Mouse (Mus musculus): ENCODE measurements around the gene Polr2e. TPM values are rescaled to one million over a fixed set of nuclear protein-coding genes. Genes with fewer than 3 reads are reported as not detected.

The Polr2e gene
- polyA plus RNA-seq, 1 experiment from 2014 or later: 132 TPM

DNA sequence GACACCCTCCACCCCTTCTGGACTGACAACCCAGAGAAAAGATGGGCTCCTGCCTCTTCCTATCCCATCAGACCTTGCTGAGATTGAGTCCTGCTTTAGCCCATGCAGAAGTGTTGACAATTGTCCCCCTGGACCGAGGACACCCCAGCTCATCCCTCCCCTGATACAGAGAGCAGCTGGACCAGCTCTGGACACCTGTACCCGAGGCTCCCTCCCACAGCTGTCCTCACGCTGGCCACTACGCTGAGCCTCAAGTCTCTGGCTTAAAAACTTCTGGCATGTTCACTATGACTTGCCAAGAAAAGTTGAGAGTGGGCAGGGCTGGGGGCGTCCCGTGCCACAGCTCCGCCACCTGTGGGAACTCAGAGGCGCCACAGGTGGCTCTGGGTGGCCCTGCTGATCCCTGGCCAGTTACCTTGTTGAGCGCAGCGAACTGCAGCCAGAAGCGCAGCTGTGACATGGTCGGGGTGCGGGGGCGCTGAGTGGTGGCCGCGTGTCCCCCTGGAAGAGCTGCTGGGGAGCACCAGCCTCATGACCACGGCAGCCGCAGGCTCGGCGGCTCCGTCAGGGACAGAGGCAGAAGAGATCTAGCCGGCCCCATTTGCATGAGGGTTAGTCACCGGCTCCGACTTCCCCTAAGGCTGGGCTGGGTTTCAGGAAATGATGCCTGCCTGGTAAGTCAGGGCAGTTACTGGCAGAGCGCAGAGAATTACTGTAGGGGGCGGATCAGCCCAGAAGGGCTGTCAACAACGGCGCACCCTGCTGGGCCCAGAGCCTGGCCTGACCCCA, 35.4 kb upstream of the Polr2e start:
- Histone ChIP-seq H3K36me3 (replicated peaks) (no peaks in the 10 kb centered on the region; the same call in 1 of the 2 replicates), H3K4me2 (no peak overlapping the region)

DNA sequence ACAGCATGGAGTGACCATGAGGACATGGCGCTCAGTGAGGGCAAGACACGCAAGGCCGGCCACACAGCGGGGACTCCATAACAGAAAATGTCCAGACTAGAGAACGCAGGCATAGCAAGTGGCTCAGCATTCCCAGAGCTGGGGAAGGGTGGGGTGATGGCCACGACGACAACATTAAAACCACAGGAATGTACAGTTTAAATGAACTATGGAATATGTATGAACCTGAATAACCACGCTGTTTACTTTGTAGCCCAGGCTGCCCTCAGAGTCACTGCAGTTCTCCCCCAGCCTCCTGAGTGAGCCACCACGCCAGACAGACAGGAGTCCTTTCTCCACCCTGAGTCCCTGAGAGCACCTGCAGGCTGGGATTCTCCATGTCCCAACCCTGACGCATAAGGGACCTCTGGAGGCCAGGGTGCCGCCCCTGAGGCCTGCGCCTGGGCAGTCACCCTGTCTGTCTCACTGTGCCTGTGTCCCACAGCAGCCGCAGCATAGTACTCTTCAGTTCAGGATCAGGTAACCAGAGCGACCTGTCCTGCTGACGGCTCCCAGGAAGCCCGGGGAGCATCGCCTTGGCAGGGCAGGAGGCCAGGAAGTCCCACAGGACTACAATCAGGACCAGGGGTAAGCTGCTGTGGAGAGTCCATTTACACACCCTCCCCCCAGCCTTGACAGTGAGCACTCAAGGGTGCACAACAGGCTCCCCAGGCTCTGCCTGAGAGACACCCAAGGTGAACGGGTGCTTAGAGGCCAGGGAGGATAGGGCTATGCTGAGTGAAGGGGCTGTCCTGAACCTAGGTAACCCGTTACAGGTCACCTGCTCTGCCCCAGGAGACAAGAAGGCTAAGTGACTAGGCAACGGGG, 33.3 kb upstream of the Polr2e start:
- WGBS: 82% methylated on average over 20 of the region's 20 CpGs
- H3K9ac ChIP-seq: no peak overlapping the region
- H3K9me3 ChIP-seq: no peaks in the 10 kb centered on the region
- no peak overlapping the region for H3K4me2 ChIP-seq
- H3K36me3 ChIP-seq (replicated peaks): no peaks in the 10 kb centered on the region
- H3K4me1 ChIP-seq: 0 out of 2 replicates have a peak, but pooled peaks cover 2% of the 10 kb centered on the region
- no peaks in the 10 kb centered on the region for H3K27me3 ChIP-seq (replicated peaks)
- no peak for ATAC-seq (replicated peaks)
- H3K4me3 ChIP-seq: no peak overlapping the region
- no peak overlapping the region for H3K27ac ChIP-seq

More for the DNA sequence above, 35.4 kb upstream of the Polr2e start:
- Histone ChIP-seq H3K9ac (no peak overlapping the region), H3K27ac (no peak overlapping the region), H3K27me3 (replicated peaks) (no peaks in the 10 kb centered on the region), H3K4me1 (0 out of 2 replicates have a peak, but pooled peaks cover 2% of the 10 kb centered on the region), H3K9me3 (no peaks in the 10 kb centered on the region), H3K4me3 (no peak overlapping the region)
- ATAC-seq (replicated peaks): no peak
- WGBS: 24% methylated on average over 28 of the region's 28 CpGs

DNA sequence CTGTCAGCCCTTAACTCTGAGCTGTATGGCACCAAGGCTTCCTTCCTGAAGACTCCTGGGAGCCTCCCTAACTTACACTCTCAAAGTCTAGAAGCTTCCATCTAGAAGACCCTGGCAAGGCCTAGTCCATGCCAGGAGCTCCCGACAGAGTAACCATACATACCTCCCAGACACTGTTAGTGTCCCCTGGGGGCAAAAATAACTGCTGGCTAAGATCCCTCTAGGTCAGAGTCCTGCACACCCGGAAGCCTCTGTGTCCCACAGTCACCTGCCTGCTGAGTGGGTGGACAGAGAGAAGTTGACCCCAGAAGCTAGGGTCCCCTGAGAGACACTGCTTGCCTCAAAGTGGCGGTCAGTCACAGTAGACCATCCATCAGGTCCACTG, 31.9 kb upstream of the Polr2e start:
- Histone ChIP-seq H3K36me3 (replicated peaks) (no peaks in the 10 kb centered on the region), H3K27ac (peak overlapping the region; percentile 5; the same call in 1 of the 2 replicates), H3K4me1 (0 out of 2 replicates have a peak, but pooled peaks cover 2% of the 10 kb centered on the region), H3K9me3 (no peaks in the 10 kb centered on the region), H3K4me3 (no peak overlapping the region), H3K27me3 (replicated peaks) (no peaks in the 10 kb centered on the region), H3K4me2 (no peak overlapping the region), H3K9ac (no peak overlapping the region)
- no peak for ATAC-seq (replicated peaks)
- WGBS: 87% methylated on average over 3 of the region's 3 CpGs

DNA sequence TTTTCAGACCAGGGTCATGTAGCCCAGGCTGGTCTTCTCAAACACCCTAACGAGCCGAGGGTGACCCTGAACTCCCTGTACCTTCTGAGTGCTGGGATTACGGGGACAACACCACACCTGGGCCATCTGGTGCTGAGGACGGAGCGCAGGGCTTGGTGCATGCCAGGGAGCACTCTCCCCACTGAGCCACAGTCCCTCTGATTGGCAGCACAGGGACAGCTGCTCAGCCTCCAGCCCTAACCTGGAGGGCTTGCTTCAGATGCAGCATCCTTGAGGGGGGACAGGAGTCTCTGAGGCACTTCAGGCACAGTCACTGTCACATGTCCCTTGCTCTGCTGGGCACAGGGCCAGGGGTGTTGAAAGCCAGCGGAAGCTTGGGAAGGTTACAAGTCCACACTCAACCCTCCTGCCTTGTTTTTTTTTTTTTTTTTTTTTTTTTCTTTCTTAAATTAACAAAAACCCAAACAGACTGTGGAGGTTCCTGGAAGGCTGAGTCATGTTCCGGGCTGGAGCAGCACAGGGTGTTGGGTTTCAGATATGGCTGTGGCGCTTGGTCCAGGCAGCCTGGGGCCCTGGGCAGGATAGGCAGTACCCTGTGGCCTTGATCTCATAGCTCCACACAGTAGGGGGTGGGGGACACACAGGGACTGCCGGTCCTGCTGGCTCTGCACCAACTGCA, 31.4 kb upstream of the Polr2e start:
- WGBS: 75% methylated on average over 9 of the region's 9 CpGs
- no peaks in the 10 kb centered on the region for H3K36me3 ChIP-seq (replicated peaks)
- no peak overlapping the region for H3K4me2 ChIP-seq
- 0 out of 2 replicates have a peak, but pooled peaks cover 2% of the 10 kb centered on the region for H3K4me1 ChIP-seq
- no peak for ATAC-seq (replicated peaks)
- no peak overlapping the region for H3K9ac ChIP-seq
- no peaks in the 10 kb centered on the region for H3K27me3 ChIP-seq (replicated peaks)
- no peaks in the 10 kb centered on the region for H3K9me3 ChIP-seq
- H3K4me3 ChIP-seq: no peak overlapping the region
- peak overlapping the region; percentile 5; the same call in 1 of the 2 replicates for H3K27ac ChIP-seq

DNA sequence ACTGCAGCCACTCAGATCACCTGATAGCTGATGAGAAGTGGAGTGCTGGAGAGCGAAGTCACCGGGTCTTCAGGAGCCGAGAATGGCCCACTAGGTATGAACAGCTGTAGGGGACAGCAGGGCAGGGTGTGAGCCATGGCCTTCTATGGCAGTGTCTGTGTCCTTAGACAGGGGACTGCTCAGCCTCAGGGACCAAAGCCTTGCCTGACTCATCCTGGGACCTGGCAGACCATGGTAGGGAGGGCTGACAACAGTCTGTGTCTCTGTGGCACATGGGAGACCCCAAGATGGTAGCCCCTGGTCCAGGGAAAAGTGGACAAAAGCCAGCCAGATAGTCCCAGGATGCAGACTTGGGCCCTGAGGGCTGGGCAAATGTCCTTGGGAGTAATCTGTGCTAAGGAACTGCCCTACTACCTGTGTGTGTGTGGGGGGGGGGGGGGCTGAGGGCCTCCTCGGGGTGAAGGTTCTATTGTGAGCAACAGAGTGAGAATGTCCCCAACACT, 30.4 kb upstream of the Polr2e start:
- H3K4me2 ChIP-seq: no peak overlapping the region
- no peak overlapping the region for H3K27ac ChIP-seq
- H3K4me1 ChIP-seq: 0 out of 2 replicates have a peak, but pooled peaks cover 2% of the 10 kb centered on the region
- H3K4me3 ChIP-seq: no peak overlapping the region
- H3K27me3 ChIP-seq (replicated peaks): no peaks in the 10 kb centered on the region
- no peak overlapping the region for H3K9ac ChIP-seq
- ATAC-seq (replicated peaks): no peak
- WGBS: 96% methylated on average over 4 of the region's 4 CpGs
- no peaks in the 10 kb centered on the region for H3K9me3 ChIP-seq
- H3K36me3 ChIP-seq (replicated peaks): no peaks in the 10 kb centered on the region

DNA sequence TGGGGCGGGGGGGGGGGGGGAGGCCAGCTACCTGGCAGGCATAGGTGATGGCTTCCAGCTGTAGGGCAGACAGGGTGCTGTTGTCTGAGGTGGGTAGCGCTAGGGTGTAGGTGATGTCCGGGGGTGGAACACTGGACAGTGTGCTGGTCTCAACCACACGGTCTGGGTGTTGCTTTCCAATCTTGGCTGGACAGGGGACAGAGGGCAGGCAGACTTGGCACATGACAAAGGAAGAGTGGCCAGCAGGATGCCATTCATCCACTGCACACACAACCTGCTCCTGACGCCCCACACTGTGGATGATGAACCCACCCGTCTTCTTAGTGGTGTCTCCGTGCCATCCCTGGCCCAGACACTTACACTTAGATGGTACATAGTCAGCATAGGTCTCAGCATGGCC, 29.7 kb upstream of the Polr2e start:
- 84% methylated on average over 6 of the region's 7 CpGs for WGBS
- Histone ChIP-seq H3K27me3 (replicated peaks) (no peaks in the 10 kb centered on the region), H3K4me1 (0 out of 2 replicates have a peak, but pooled peaks cover 2% of the 10 kb centered on the region), H3K4me3 (no peak overlapping the region), H3K9me3 (no peaks in the 10 kb centered on the region), H3K27ac (no peak overlapping the region), H3K9ac (no peak overlapping the region), H3K4me2 (no peak overlapping the region), H3K36me3 (replicated peaks) (no peaks in the 10 kb centered on the region)
- no peak for ATAC-seq (replicated peaks)

DNA sequence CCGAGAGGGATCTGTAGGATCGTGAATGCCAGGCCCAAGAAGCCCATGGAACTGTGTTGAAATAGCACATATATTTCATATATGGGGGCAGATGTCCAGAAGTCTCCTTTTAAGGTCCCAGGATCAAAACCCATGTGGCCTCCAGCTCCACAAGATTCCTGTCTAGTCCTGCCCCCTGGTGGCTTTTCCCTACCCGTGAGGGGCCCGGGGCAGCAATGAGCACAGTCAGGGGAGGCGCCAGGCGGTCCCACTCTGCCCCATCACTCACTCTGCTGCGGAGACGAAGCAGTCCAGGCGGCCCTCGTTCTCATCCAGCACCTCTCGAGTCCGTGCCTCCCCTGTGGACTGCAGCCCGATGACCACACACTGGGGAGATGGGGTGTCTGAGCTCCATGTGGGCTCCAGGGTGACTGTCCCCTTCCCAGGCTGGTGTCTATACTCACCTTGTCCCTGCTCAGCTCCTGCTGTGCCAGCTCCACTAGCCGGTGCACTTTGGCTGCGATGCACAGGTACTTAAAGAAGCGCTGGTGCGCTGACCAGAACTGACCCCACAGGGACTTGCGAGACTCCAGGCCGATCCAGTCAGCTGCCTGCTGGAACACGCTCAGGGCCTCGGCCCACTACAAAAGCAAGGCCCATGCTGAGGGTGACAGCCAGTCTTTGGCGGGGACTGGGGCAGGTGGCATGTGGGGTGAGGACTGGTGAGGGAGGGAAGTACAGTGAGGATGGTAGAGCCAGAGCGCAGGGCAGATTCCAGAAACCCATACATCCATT, 24.5 kb upstream of the Polr2e start:
- no peaks in the 10 kb centered on the region for H3K9me3 ChIP-seq
- no peaks in the 10 kb centered on the region for H3K4me1 ChIP-seq
- 0 out of 2 replicates have a peak, but pooled peaks cover 7% of the 10 kb centered on the region for H3K36me3 ChIP-seq (replicated peaks)
- H3K4me2 ChIP-seq: no peak overlapping the region
- no peak overlapping the region for H3K4me3 ChIP-seq
- no peak overlapping the region for H3K9ac ChIP-seq
- ATAC-seq (replicated peaks): no peak
- no peak overlapping the region for H3K27ac ChIP-seq
- H3K27me3 ChIP-seq (replicated peaks): no peaks in the 10 kb centered on the region
- 77% methylated on average over 23 of the region's 23 CpGs for WGBS

DNA sequence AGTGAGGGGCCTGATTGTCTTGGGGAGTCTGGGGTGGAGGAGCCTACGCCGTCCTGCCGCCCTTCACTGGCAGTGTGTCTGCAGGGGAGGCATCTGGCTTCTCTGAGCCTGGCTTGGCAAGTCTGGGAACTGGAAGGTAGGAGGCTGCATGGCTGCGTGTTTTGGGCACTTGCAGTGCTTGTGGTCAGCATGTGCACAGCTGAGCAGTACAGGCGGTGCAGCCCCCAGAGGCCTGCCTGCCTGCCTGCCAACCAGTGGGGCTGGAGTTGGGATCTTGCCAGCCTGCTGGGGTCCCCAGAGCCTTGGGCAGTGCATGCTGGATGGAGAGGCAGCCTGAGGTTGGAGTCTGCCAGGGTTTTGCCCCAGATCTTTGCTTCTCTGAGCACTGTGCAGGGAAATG, 23.5 kb upstream of the Polr2e start:
- 0 out of 2 replicates have a peak, but pooled peaks cover 7% of the 10 kb centered on the region for H3K36me3 ChIP-seq (replicated peaks)
- 80% methylated on average over 5 of the region's 5 CpGs for WGBS
- ATAC-seq (replicated peaks): no peak
- no peak overlapping the region for H3K9ac ChIP-seq
- no peak overlapping the region for H3K27ac ChIP-seq
- H3K9me3 ChIP-seq: no peaks in the 10 kb centered on the region
- no peak overlapping the region for H3K4me2 ChIP-seq
- H3K4me3 ChIP-seq: no peak overlapping the region
- no peaks in the 10 kb centered on the region for H3K4me1 ChIP-seq
- H3K27me3 ChIP-seq (replicated peaks): no peaks in the 10 kb centered on the region

DNA sequence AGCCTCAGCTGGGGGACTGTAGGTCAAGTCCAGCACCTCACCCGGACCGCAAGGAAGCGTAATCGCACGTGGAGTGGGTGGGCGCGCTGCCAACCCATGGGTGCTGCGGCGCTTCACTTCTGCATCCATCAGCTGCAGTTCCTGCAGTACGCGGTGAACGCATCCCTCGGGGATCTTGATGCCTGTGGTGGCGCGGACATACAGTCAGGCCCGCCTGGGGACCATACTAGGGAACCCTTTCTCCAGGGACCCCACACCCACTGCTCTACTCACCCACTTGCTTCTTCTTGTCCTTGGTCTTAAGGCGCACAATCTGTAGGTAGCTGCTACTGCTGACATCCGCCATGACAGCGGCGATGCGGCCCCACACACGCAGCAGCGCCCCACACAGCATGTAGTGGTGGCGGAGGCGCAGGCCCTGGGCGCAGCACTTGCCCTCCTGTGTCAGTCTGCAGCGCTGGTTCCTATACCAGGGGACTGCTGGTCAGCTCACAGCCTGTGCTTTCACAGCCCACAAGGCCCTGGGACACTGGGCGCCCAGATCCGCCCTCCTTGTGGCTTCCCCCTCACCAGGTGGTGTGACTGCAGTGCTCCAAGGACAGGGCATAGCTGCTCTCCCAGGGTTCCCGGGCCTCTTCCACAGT, 18.2 kb upstream of the Polr2e start:
- H3K9ac ChIP-seq: no peak overlapping the region

DNA sequence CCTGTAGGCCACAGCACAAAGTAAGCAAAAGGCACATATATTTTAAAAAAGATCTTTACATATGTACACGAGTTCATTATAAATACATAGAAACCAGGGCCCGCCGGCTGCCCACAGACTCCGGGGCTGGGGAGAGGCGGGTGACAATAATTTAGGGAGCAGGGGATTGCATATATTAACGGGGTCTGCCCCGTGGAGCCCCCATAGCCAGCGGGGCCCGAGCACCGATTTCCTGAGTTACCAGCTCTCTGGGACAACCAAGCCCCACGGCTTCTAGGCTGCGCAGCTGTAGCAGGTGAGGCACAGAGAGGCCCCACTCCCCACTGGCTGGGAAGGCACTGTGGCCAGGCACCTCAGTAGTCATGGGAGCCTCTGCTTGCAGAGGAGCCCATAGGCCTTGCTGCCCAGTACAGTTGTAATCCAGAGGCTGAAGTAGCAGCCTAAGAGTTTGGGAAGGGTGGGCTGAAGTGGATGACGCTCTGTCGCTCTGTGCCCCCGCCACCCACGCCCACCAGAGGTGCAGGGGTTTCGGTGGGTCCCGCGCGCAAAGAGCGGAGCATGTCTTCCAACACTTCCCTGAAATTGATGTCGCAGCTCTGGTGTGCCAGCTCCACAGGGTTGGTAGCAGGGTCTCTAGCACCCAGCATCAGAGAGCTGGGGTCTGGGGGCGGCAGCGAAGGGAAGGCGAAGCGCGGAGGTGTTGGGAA, 17.5 kb upstream of the Polr2e start:
- no peak for ATAC-seq (replicated peaks)
- Histone ChIP-seq H3K4me3 (no peak overlapping the region), H3K4me1 (peaks cover 21% of the 10 kb centered on the region), H3K27me3 (replicated peaks) (no peaks in the 10 kb centered on the region), H3K36me3 (replicated peaks) (peaks cover 19% of the 10 kb centered on the region; the same call in 1 of the 2 replicates), H3K4me2 (no peak overlapping the region), H3K9me3 (no peaks in the 10 kb centered on the region), H3K9ac (no peak overlapping the region), H3K27ac (no peak overlapping the region)
- WGBS: 92% methylated on average over 27 of the region's 27 CpGs

More for the DNA sequence above, 18.2 kb upstream of the Polr2e start:
- no peak overlapping the region for H3K4me2 ChIP-seq
- H3K36me3 ChIP-seq (replicated peaks): peaks cover 21% of the 10 kb centered on the region; the same call in 1 of the 2 replicates
- ATAC-seq (replicated peaks): no peak
- H3K27ac ChIP-seq: no peak overlapping the region
- H3K4me3 ChIP-seq: no peak overlapping the region
- 78% methylated on average over 30 of the region's 30 CpGs for WGBS
- no peaks in the 10 kb centered on the region for H3K9me3 ChIP-seq
- peaks cover 21% of the 10 kb centered on the region for H3K4me1 ChIP-seq
- no peaks in the 10 kb centered on the region for H3K27me3 ChIP-seq (replicated peaks)
